Mouse (Mus musculus) liver, embryonic 15.5 days (tissue): Measurements from ENCODE around the gene Sfn. TPM values are rescaled to one million over a fixed set of nuclear protein-coding genes. Genes with fewer than 3 reads are reported as not detected.

Experiments
- ATAC-seq: fragments of 200-750 bp; cut with Nextera tagmentation; 2 replicates; pipeline ENCODE4 v1.8.0; 2017; ENCODE audit warnings: moderate number of reproducible peaks, mild to moderate bottlenecking, moderate library complexity; ENCODE audit not compliant: insufficient read depth
- H3K27ac ChIP-seq: fragments of 300-500 bp; sonication (generic); replicated peaks from 2 replicates; pipeline ENCODE4 v1.5.1; 2015; ENCODE audit warnings: mild to moderate bottlenecking, inconsistent platforms
- H3K27me3 ChIP-seq: fragments of 300-500 bp; sonication (generic); 2 replicates; pipeline ENCODE4 v1.6.1; 2015; ENCODE audit warnings: mild to moderate bottlenecking, inconsistent platforms
- H3K36me3 ChIP-seq: fragments of 300-500 bp; sonication (generic); replicated peaks from 2 replicates; pipeline ENCODE4 v1.6.1; 2015; ENCODE audit warnings: moderate library complexity, mild to moderate bottlenecking, inconsistent platforms
- H3K4me1 ChIP-seq: fragments of 300-500 bp; sonication (generic); replicated peaks from 2 replicates; pipeline ENCODE4 v1.6.1; 2015; ENCODE audit warnings: inconsistent platforms
- H3K4me2 ChIP-seq: fragments of 300-500 bp; sonication (generic); 2 replicates; pipeline ENCODE4 v1.6.1; 2015; ENCODE audit warnings: moderate library complexity, mild to moderate bottlenecking, inconsistent platforms
- H3K4me3 ChIP-seq: fragments of 300-500 bp; sonication (generic); replicated peaks from 2 replicates; pipeline ENCODE4 v1.5.1; 2015; ENCODE audit warnings: mild to moderate bottlenecking, inconsistent platforms
- H3K9ac ChIP-seq: fragments of 300-500 bp; sonication (generic); 2 replicates; pipeline ENCODE4 v1.6.1; 2015; ENCODE audit warnings: moderate library complexity, mild to moderate bottlenecking, inconsistent platforms
- H3K9me3 ChIP-seq: fragments of 300-500 bp; sonication (generic); replicated peaks from 2 replicates; pipeline ENCODE4 v1.6.1; 2016; ENCODE audit warnings: inconsistent platforms
- WGBS: fragments of 180-500 bp; shearing (Covaris S2); methylation state at CpG from one replicate; pipeline ENCODE4 v1.1.7; 2015; ENCODE audit warnings: mixed read lengths; ENCODE audit not compliant: insufficient replicate concordance; 5-methylcytosine and 5-hydroxymethylcytosine counted together
- polyA plus RNA-seq: library from polyadenylated mRNA; unstranded; fragments of >200 nt; fragmentation: Nextera tagmentation; extraction: Ambion mirVana; gene quantifications from 2 replicates; pipeline ENCODE4 v1.2.1, GENCODE M21; 2015

The Sfn gene
- polyA plus RNA-seq, 1 experiment from 2014 or later, result 0.47 TPM

GRCm38 (mm10) chr4:133631071-133631768 lies 29.3 kb upstream of the Sfn start:
- no peaks in the 10 kb centered on the region for H3K9me3 ChIP-seq
- H3K4me3 ChIP-seq, result 0 out of 2 replicates have a peak overlapping the region, but pooled peaks have one; percentile 73
- no peak overlapping the region for H3K9ac ChIP-seq
- 58% methylated on average over 14 of the region's 14 CpGs for WGBS
- H3K4me1 ChIP-seq, result peaks cover 40% of the 10 kb centered on the region
- H3K27me3 ChIP-seq, result no peaks in the 10 kb centered on the region
- H3K4me2 ChIP-seq, result peak overlapping the region; percentile 94
- peaks cover 4% of the 10 kb centered on the region; the same call in 1 of the 2 replicates for H3K36me3 ChIP-seq
- H3K27ac ChIP-seq, result 0 out of 2 replicates have a peak overlapping the region, but pooled peaks have one; percentile 48
- no peak for ATAC-seq

- WGBS, result 82% methylated on average over 8 of the region's 8 CpGs
- no peak overlapping the region for H3K9ac ChIP-seq
- H3K4me3 ChIP-seq, result no peak overlapping the region
- H3K4me2 ChIP-seq, result 0 out of 2 replicates have a peak overlapping the region, but pooled peaks have one; percentile 94
- H3K27ac ChIP-seq, result 0 out of 2 replicates have a peak overlapping the region, but pooled peaks have one; percentile 19
- H3K4me1 ChIP-seq, result peaks cover 48% of the 10 kb centered on the region
- no peaks in the 10 kb centered on the region for H3K27me3 ChIP-seq
- no peak for ATAC-seq
- peaks cover 4% of the 10 kb centered on the region; the same call in 1 of the 2 replicates for H3K36me3 ChIP-seq
- H3K9me3 ChIP-seq, result no peaks in the 10 kb centered on the region
Observed at GRCm38 (mm10) chr4:133630326-133630920, 28.5 kb upstream of the Sfn start.

DNA sequence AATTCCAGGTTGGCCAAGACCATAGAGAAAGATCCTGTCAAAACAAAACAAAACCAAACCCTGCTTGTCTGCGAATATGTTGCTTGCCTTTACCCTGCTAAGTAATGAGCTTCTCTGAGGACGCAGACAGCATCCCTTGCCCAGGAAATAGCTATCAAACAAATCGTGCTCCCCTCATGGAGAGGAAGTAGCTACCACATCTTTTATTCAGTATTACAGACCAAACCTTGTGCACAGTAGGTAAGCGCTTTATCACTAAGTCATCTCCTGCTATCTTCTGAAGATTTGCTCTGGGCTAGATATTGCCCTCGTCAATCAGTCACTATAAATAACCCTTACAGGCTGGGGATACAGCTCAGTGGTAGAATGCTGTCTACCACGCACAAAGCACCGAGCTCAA lies 27.2 kb upstream of the Sfn start:
- no peaks in the 10 kb centered on the region for H3K9me3 ChIP-seq
- H3K27me3 ChIP-seq, result no peaks in the 10 kb centered on the region
- H3K36me3 ChIP-seq, result peaks cover 7% of the 10 kb centered on the region; the same call in 1 of the 2 replicates
- H3K4me3 ChIP-seq, result no peak overlapping the region
- no peak for ATAC-seq
- H3K4me1 ChIP-seq, result peaks cover 60% of the 10 kb centered on the region
- no peak overlapping the region for H3K27ac ChIP-seq
- WGBS, result 59% methylated on average over 7 of the region's 7 CpGs
- H3K9ac ChIP-seq, result no peak overlapping the region
- H3K4me2 ChIP-seq, result no peak overlapping the region

DNA sequence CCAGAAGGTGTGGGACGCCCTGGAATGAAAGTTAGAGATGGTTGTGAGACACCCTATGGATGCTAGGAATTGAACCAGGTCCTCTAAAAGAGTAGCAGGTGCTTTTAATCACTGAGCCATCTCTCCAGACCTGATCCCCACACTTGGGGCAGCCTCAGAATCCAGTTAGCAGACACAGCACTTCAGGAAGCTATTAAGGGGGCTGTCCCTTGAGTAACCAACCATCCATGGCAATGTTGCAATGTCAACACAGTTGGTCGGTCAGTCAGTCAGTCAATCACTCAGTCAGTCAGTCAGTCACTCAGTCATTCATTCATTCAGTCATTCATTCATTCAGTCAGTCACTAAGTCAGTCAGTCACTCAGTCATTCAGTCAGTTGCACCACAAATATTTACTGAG lies 26.5 kb upstream of the Sfn start:
- H3K36me3 ChIP-seq, result peaks cover 12% of the 10 kb centered on the region; the same call in 1 of the 2 replicates
- H3K4me1 ChIP-seq, result peaks cover 60% of the 10 kb centered on the region
- 46% methylated on average over 2 of the region's 2 CpGs for WGBS

DNA sequence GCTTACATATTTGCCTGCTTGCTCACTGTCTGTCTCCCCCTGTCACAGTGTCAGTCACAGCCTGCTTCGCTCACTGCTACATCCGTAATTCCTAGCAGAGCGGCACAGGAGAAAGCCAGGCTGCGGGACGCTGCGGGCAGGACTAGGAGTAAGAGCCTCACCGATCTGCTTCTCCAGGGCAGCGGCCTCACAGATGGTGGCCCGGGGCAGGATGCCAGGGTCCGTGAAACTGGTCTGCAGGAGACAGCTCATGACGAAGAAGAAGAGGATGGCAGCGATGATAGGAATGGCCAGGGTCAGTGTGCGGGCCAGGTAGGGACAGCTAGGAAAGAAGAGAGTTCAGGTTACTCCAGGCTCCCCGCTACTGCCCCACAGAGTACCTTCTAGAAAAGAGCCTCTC lies 25.1 kb upstream of the Sfn start:
- Histone ChIP-seq H3K4me1 (peaks cover 55% of the 10 kb centered on the region), H3K9ac (no peak overlapping the region), H3K36me3 (peaks cover 12% of the 10 kb centered on the region; the same call in 1 of the 2 replicates), H3K4me3 (no peak overlapping the region), H3K27ac (no peak overlapping the region), H3K9me3 (no peaks in the 10 kb centered on the region), H3K4me2 (no peak overlapping the region), H3K27me3 (no peaks in the 10 kb centered on the region)
- 87% methylated on average over 14 of the region's 14 CpGs for WGBS
- ATAC-seq, result no peak

More for the DNA sequence above, 26.5 kb upstream of the Sfn start:
- no peak overlapping the region for H3K9ac ChIP-seq
- no peaks in the 10 kb centered on the region for H3K9me3 ChIP-seq
- no peak overlapping the region for H3K27ac ChIP-seq
- no peak overlapping the region for H3K4me3 ChIP-seq
- H3K4me2 ChIP-seq, result no peak overlapping the region
- ATAC-seq, result no peak
- no peaks in the 10 kb centered on the region for H3K27me3 ChIP-seq

DNA sequence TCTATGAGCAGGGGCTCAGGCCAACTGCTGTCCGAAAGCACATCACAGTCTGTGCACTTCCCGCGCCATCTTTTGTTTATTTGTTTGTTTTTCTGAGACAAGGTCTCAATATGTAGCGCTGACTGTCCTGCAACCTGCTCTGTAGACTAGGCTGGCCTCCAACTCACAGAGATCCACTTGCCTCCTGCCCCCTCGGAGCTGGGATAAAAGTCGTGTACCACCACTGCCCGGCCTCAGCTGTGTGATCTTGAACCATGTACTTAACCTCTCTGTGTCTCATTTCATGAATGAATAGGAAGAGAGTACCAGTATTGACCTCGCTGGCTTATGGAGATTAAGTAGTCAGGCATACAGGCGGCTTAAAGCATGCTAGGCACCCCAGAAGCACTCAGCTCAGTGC lies 24.7 kb upstream of the Sfn start:
- Histone ChIP-seq H3K4me3 (no peak overlapping the region), H3K9me3 (no peaks in the 10 kb centered on the region), H3K4me2 (no peak overlapping the region), H3K27ac (peak overlapping the region; percentile 46; the same call in 1 of the 2 replicates), H3K4me1 (peaks cover 54% of the 10 kb centered on the region), H3K27me3 (no peaks in the 10 kb centered on the region), H3K9ac (no peak overlapping the region), H3K36me3 (peaks cover 12% of the 10 kb centered on the region; the same call in 1 of the 2 replicates)
- WGBS, result 81% methylated on average over 9 of the region's 9 CpGs
- no peak for ATAC-seq

DNA sequence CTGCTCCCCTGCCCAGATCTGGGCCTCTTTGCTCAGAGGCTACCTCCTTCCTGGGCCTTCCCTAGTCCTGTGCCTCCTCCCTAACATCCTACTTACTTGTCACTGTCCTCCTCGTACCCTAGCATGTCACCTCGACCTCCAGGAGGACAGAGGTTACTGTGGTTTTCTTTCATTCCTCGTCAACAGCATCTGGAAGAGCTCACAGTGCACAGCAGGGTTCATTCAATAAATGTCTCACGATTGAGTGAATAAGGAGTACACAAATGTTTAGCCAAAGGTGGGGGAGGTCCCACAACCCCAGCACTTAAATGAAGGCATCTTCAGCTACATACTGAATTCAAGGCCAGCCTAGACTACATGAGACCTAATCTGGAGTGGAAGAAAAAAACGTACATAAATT lies 24.3 kb upstream of the Sfn start:
- Histone ChIP-seq H3K9ac (no peak overlapping the region), H3K4me1 (peaks cover 51% of the 10 kb centered on the region), H3K27ac (peak overlapping the region; percentile 46), H3K27me3 (no peaks in the 10 kb centered on the region), H3K9me3 (no peaks in the 10 kb centered on the region), H3K36me3 (peaks cover 13% of the 10 kb centered on the region; the same call in 1 of the 2 replicates), H3K4me3 (no peak overlapping the region), H3K4me2 (peak overlapping the region; percentile 21; the same call in 1 of the 2 replicates)
- ATAC-seq, result no peak
- WGBS, result 43% methylated on average over 5 of the region's 5 CpGs

DNA sequence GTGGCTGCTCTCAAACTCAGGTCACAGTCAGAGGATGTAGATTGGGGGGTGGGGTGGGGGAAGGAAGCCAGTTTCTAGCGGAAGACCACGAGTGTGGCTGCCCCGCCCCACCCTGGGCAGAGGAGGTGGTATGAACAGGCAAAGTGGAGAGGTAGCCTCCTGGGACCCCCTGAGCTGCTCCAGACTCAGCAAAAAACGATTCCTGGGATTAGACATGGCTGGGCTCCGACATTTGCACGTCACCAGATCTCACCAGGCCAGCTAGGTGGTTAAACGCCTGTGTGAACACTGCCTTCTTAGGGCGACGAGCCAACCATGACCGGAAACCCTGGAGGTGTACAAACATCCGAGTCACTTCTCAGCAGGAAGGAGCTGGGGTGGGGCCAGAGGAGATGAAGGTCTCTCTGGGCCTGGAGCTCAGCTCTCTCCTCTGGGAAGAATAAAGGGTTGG lies 23.7 kb upstream of the Sfn start:
- Histone ChIP-seq H3K27ac (peak overlapping the region; percentile 46), H3K36me3 (peaks cover 17% of the 10 kb centered on the region; the same call in 1 of the 2 replicates), H3K9me3 (no peaks in the 10 kb centered on the region), H3K9ac (no peak overlapping the region), H3K4me3 (no peak overlapping the region), H3K27me3 (no peaks in the 10 kb centered on the region), H3K4me2 (peak overlapping the region; percentile 21; the same call in 1 of the 2 replicates), H3K4me1 (peaks cover 51% of the 10 kb centered on the region)
- 25% methylated on average over 11 of the region's 11 CpGs for WGBS
- ATAC-seq, result peak; percentile 45; the same call in 1 of the 2 replicates

- 32% methylated on average over 7 of the region's 7 CpGs for WGBS
- Histone ChIP-seq H3K4me1 (peaks cover 59% of the 10 kb centered on the region), H3K27me3 (no peaks in the 10 kb centered on the region), H3K4me3 (no peak overlapping the region), H3K4me2 (peak overlapping the region; percentile 21; the same call in 1 of the 2 replicates), H3K9me3 (no peaks in the 10 kb centered on the region), H3K27ac (peak overlapping the region; percentile 46), H3K9ac (no peak overlapping the region), H3K36me3 (peaks cover 17% of the 10 kb centered on the region; the same call in 1 of the 2 replicates)
- ATAC-seq, result peak; percentile 70
Observed at GRCm38 (mm10) chr4:133624830-133625229, 22.9 kb upstream of the Sfn start.

DNA sequence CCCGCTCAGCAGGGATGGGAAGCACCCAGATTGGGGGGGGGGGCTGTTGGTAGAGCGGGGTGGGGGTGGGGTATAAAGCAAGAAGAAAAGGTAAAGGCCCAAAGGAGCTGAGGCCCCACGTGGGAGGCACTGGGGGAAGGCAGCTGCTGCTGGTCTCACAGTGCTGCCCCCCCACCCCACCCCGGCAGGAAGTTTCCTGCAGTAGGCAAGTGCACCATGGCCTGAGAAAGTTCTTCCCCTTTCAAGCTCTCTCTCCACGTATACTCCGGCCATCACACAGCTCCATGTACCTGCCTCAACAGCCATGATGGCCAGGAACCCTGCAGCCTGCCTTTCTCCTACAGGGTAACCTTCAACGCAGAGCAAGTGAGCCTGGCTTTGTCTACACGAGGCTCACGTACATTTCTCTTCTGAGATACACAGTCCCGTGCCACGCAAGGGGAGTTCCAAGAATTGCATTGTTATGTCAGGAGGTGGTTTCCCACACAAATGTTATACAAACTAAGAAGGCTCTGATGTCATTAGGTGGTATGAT lies 20.3 kb upstream of the Sfn start:
- no peak for ATAC-seq
- H3K27me3 ChIP-seq, result no peaks in the 10 kb centered on the region
- 48% methylated on average over 11 of the region's 11 CpGs for WGBS
- peaks cover 17% of the 10 kb centered on the region; the same call in 1 of the 2 replicates for H3K36me3 ChIP-seq
- no peak overlapping the region for H3K4me2 ChIP-seq
- H3K9me3 ChIP-seq, result no peaks in the 10 kb centered on the region
- no peak overlapping the region for H3K4me3 ChIP-seq
- H3K9ac ChIP-seq, result no peak overlapping the region
- no peak overlapping the region for H3K27ac ChIP-seq
- H3K4me1 ChIP-seq, result peaks cover 63% of the 10 kb centered on the region

- no peak overlapping the region for H3K4me2 ChIP-seq
- no peaks in the 10 kb centered on the region for H3K9me3 ChIP-seq
- no peak for ATAC-seq
- H3K27ac ChIP-seq, result 0 out of 2 replicates have a peak overlapping the region, but pooled peaks have one; percentile 14
- H3K36me3 ChIP-seq, result 0 out of 2 replicates have a peak, but pooled peaks cover 12% of the 10 kb centered on the region
- H3K4me1 ChIP-seq, result peaks cover 49% of the 10 kb centered on the region
- no peak overlapping the region for H3K4me3 ChIP-seq
- no peak overlapping the region for H3K9ac ChIP-seq
- H3K27me3 ChIP-seq, result no peaks in the 10 kb centered on the region
- WGBS, result 69% methylated on average over 8 of the region's 8 CpGs
Observed at GRCm38 (mm10) chr4:133620668-133621067, 18.7 kb upstream of the Sfn start.
